In genomic region chr13:12257391-12258380, GRCm38 (mm10) we compare ENCODE assay signal across 8 mouse cellular contexts. TPM values are rescaled to one million over a fixed set of nuclear protein-coding genes. Genes with fewer than 3 reads are reported as not detected.
A peak's percentile ranks its signal among the peaks of the same experiment; 100 is the strongest.
DNase-seq lines count a peak whose midpoint lies in the region; ATAC-seq and TF ChIP-seq lines count a peak whose summit lies in the region.

Gene Mtr (minus strand): TSS chr13:12258113.

- peaks cover 0 to 19% of the 10 kb centered on the region in 2 experiments; a peak in 2 of 4 replicates for H3K4me1 ChIP-seq in CH12.LX (ENCODE audit: control insufficient read depth in 1 of 2, insufficient read depth in 2 of 2)
- H3K4me1 ChIP-seq in forebrain, embryonic 11.5 days (replicated peaks; ENCODE audit: control insufficient read depth, insufficient read depth, low read length), result peaks cover 4% of the 10 kb centered on the region; the same call in 1 of the 2 replicates
- H3K4me1 ChIP-seq in heart, embryonic 16.5 days (ENCODE audit: control insufficient read depth, insufficient read depth, low read length), result peaks cover 12% of the 10 kb centered on the region
- peaks cover 47% of the 10 kb centered on the region for H3K4me1 ChIP-seq in liver, embryonic 15.5 days (replicated peaks)
- peaks cover 16% of the 10 kb centered on the region for H3K4me1 ChIP-seq in neural tube, embryonic 12.5 days

- DNase-seq in CH12.LX (ENCODE audit: extremely low read depth), result peak; percentile 95
- DNase-seq in c-Kit-positive CD71-positive TER-119-negative erythroid progenitor cells, embryonic 14.5 days (ENCODE audit: low read depth), result peak; percentile 91
- peak; percentile 97 for DNase-seq in forebrain, embryonic 11.5 days (ENCODE audit: low spot score)
- DNase-seq in kidney, postnatal 36 days, result peak; percentile 98
- peak; percentile 96 for DNase-seq in telencephalon, adult 2 months (ENCODE audit: low read depth, low spot score)

- no peaks in the 10 kb centered on the region for H3K27me3 ChIP-seq in CH12.LX (replicated peaks)
- no peaks in the 10 kb centered on the region for H3K27me3 ChIP-seq in forebrain, embryonic 11.5 days (ENCODE audit: control insufficient read depth, insufficient read depth, low read length)
- H3K27me3 ChIP-seq in heart, embryonic 16.5 days (ENCODE audit: control insufficient read depth, insufficient read depth, low read length), result no peaks in the 10 kb centered on the region
- H3K27me3 ChIP-seq in liver, embryonic 15.5 days, result no peaks in the 10 kb centered on the region
- no peaks in the 10 kb centered on the region for H3K27me3 ChIP-seq in neural tube, embryonic 12.5 days (replicated peaks)

- no peak for TF ChIP-seq EP300 in CH12.LX (IDR thresholded peaks at IDR 0.05; ENCODE audit: low read length)

- H3K27ac ChIP-seq in CH12.LX (ENCODE audit: insufficient read depth, low read depth), result no peak within 1 kb of the TSS
- H3K27ac ChIP-seq in forebrain, embryonic 11.5 days (ENCODE audit: low read depth, low read length), result peak within 1 kb of the TSS; percentile 71
- peak within 1 kb of the TSS; percentile 91 for H3K27ac ChIP-seq in heart, embryonic 16.5 days (ENCODE audit: low read length)
- H3K27ac ChIP-seq in liver, embryonic 15.5 days (replicated peaks), result peak within 1 kb of the TSS; percentile 90
- H3K27ac ChIP-seq in neural tube, embryonic 12.5 days, result peak within 1 kb of the TSS; percentile 42; the same call in 1 of the 2 replicates

- H3K9me3 ChIP-seq in CH12.LX (replicated peaks; ENCODE audit: low read length), result peaks cover 10% of the 10 kb centered on the region
- no peaks in the 10 kb centered on the region; the same call in 1 of the 2 replicates for H3K9me3 ChIP-seq in forebrain, embryonic 11.5 days (ENCODE audit: control insufficient read depth, low read length)
- H3K9me3 ChIP-seq in heart, embryonic 16.5 days (replicated peaks; ENCODE audit: control insufficient read depth, low read length), result peaks cover 8% of the 10 kb centered on the region
- 0 out of 2 replicates have a peak, but pooled peaks cover 10% of the 10 kb centered on the region for H3K9me3 ChIP-seq in liver, embryonic 15.5 days (replicated peaks)
- 0 out of 2 replicates have a peak, but pooled peaks cover 4% of the 10 kb centered on the region for H3K9me3 ChIP-seq in neural tube, embryonic 12.5 days

- dilution Hi-C loops in CH12.LX (cut with MboI; ENCODE audit: extremely low pct_ligation_motif_present, extremely low pct_unique_long_range_greater_than_20kb, low sequenced_read_pairs), result no loop called here

- peak; percentile 100 for ATAC-seq in forebrain, embryonic 11.5 days (replicated peaks; ENCODE audit: low FRiP score)
- ATAC-seq in heart, embryonic 16.5 days (replicated peaks; ENCODE audit: extremely low read depth, insufficient read depth, low FRiP score), result peak; percentile 99
- peak; percentile 100 for ATAC-seq in liver, embryonic 15.5 days (ENCODE audit: insufficient read depth)
- peak; percentile 100 for ATAC-seq in neural tube, embryonic 12.5 days (ENCODE audit: low FRiP score, low read depth)

- H3K4me2 ChIP-seq in CH12.LX (ENCODE audit: insufficient read depth, low read depth, poor library complexity, severe bottlenecking), result peak within 1 kb of the TSS; percentile 88
- peak within 1 kb of the TSS; percentile 68 for H3K4me2 ChIP-seq in forebrain, embryonic 11.5 days (ENCODE audit: low read depth, low read length, severe bottlenecking)
- peak within 1 kb of the TSS; percentile 88 for H3K4me2 ChIP-seq in heart, embryonic 16.5 days (ENCODE audit: low read depth, low read length)
- H3K4me2 ChIP-seq in liver, embryonic 15.5 days, result peak within 1 kb of the TSS; percentile 76
- H3K4me2 ChIP-seq in neural tube, embryonic 12.5 days (replicated peaks), result peak within 1 kb of the TSS; percentile 70

- H3K4me3 ChIP-seq in CH12.LX (replicated peaks in 1 of 3; ENCODE audit: low read depth in 2 of 3, low read length in 2 of 3, poor library complexity in 1 of 3), result peak within 1 kb of the TSS; percentile 88 to 90 (median 88)
- H3K4me3 ChIP-seq in forebrain, embryonic 11.5 days (ENCODE audit: low read depth, low read length), result peak within 1 kb of the TSS; percentile 73
- H3K4me3 ChIP-seq in heart, embryonic 16.5 days (ENCODE audit: low read length), result peak within 1 kb of the TSS; percentile 71
- peak within 1 kb of the TSS; percentile 89 for H3K4me3 ChIP-seq in liver, embryonic 15.5 days (replicated peaks)
- H3K4me3 ChIP-seq in neural tube, embryonic 12.5 days, result peak within 1 kb of the TSS; percentile 67

- TF ChIP-seq RAD21 in CH12.LX (IDR thresholded peaks at IDR 0.05; ENCODE audit: low read depth, low read length), result no peak

- peak within 1 kb of the TSS; percentile 75 for H3K9ac ChIP-seq in CH12.LX (ENCODE audit: insufficient read depth, low read depth)
- H3K9ac ChIP-seq in forebrain, embryonic 11.5 days (ENCODE audit: low read length), result peak within 1 kb of the TSS; percentile 85
- H3K9ac ChIP-seq in heart, embryonic 16.5 days (ENCODE audit: low read length), result peak within 1 kb of the TSS; percentile 84
- H3K9ac ChIP-seq in liver, embryonic 15.5 days, result peak within 1 kb of the TSS; percentile 92
- H3K9ac ChIP-seq in neural tube, embryonic 12.5 days, result peak within 1 kb of the TSS; percentile 61

- TF ChIP-seq CTCF in CH12.LX (conservative IDR thresholded peaks at IDR 0.05 in 1 of 2, IDR thresholded peaks at IDR 0.05 in 1 of 2; ENCODE audit: low read depth in 2 of 2, low read length in 2 of 2), result no peak

- H3K79me2 ChIP-seq in CH12.LX (replicated peaks; ENCODE audit: control insufficient read depth, extremely low read depth, insufficient read depth, poor library complexity, severe bottlenecking), result peaks cover 23% of the 10 kb centered on the region

- H3K36me3 ChIP-seq in CH12.LX (replicated peaks in 1 of 2; ENCODE audit: control insufficient read depth in 1 of 2, insufficient read depth in 1 of 2, low read length in 1 of 2), result peaks cover 0 to 17% of the 10 kb centered on the region in 2 experiments
- no peaks in the 10 kb centered on the region; the same call in 1 of the 2 replicates for H3K36me3 ChIP-seq in forebrain, embryonic 11.5 days (ENCODE audit: control insufficient read depth, insufficient read depth, low read length)
- H3K36me3 ChIP-seq in heart, embryonic 16.5 days (ENCODE audit: control insufficient read depth, insufficient read depth), result peaks cover 2% of the 10 kb centered on the region; the same call in 1 of the 2 replicates
- peaks cover 10% of the 10 kb centered on the region for H3K36me3 ChIP-seq in liver, embryonic 15.5 days (replicated peaks)
- H3K36me3 ChIP-seq in neural tube, embryonic 12.5 days, result no peaks in the 10 kb centered on the region

- in situ Hi-C loops in CH12.LX (cut with MboI; ENCODE audit: low pct_ligation_motif_present, low pct_unique_long_range_greater_than_20kb, low sequenced_read_pairs), result no loop called here

- TF ChIP-seq POLR2A in CH12.LX (IDR thresholded peaks at IDR 0.05; ENCODE audit: low read depth, low read length), result peak; percentile 92

- WGBS in forebrain, embryonic 11.5 days, result under 1% methylated on average over 69 of the region's 69 CpGs
- under 1% methylated on average over 69 of the region's 69 CpGs for WGBS in heart, embryonic 16.5 days
- WGBS in liver, embryonic 15.5 days (ENCODE audit: insufficient replicate concordance), result under 1% methylated on average over 69 of the region's 69 CpGs
- under 1% methylated on average over 69 of the region's 69 CpGs for WGBS in neural tube, embryonic 12.5 days

TF ChIP-seq in CH12.LX, 34 proteins besides CTCF, POLR2A, EP300 and RAD21 (continues in another document):
- TF ChIP-seq USF2 (conservative IDR thresholded peaks at IDR 0.05; ENCODE audit: low read depth, low read length), result no peak
- no peak for TF ChIP-seq SMC3 (IDR thresholded peaks at IDR 0.05; ENCODE audit: low read depth, low read length)
- TF ChIP-seq USF1 (IDR thresholded peaks at IDR 0.05; ENCODE audit: low read depth, low read length), result peak; percentile 36
- peak; percentile 87 for TF ChIP-seq MXI1 (IDR thresholded peaks at IDR 0.05; ENCODE audit: low read depth, low read length)
- TF ChIP-seq JUND (conservative IDR thresholded peaks at IDR 0.05; ENCODE audit: low read depth, low read length), result no peak
- TF ChIP-seq ZMIZ1 (IDR thresholded peaks at IDR 0.05; ENCODE audit: low read depth, low read length), result peak; percentile 89
- TF ChIP-seq MEF2A (IDR thresholded peaks at IDR 0.05; ENCODE audit: borderline replicate concordance, low read depth, low read length), result no peak
- no peak; the same call in 1 of the 2 replicates for TF ChIP-seq POLR2AphosphoS2 (IDR thresholded peaks at IDR 0.05; ENCODE audit: low read depth, low read length)
- peak; percentile 52; the same call in 1 of the 2 replicates for TF ChIP-seq TBP (conservative IDR thresholded peaks at IDR 0.05; ENCODE audit: low read depth, low read length)
- TF ChIP-seq HCFC1 (IDR thresholded peaks at IDR 0.05; ENCODE audit: low read depth, low read length), result peak; percentile 98
- TF ChIP-seq GABPA (IDR thresholded peaks at IDR 0.05; ENCODE audit: insufficient replicate concordance, low read depth, low read length), result peak; percentile 42; the same call in 1 of the 2 replicates
- TF ChIP-seq SIN3A (IDR thresholded peaks at IDR 0.05; ENCODE audit: low read length), result peak; percentile 91
- TF ChIP-seq NELFE (IDR thresholded peaks at IDR 0.05; ENCODE audit: low read depth, low read length), result peak; percentile 91
- TF ChIP-seq MYC (IDR thresholded peaks at IDR 0.05; ENCODE audit: low read depth, low read length), result peak; percentile 22; the same call in 1 of the 2 replicates
- no peak for TF ChIP-seq ETS1 (conservative IDR thresholded peaks at IDR 0.05; ENCODE audit: low read depth, low read length)
- TF ChIP-seq ELF1 (IDR thresholded peaks at IDR 0.05; ENCODE audit: low read depth, low read length), result peak; percentile 70
- TF ChIP-seq MAX (IDR thresholded peaks at IDR 0.05; ENCODE audit: low read length), result peak; percentile 61; the same call in 1 of the 2 replicates
- TF ChIP-seq UBTF (IDR thresholded peaks at IDR 0.05; ENCODE audit: low read depth, low read length), result peak; percentile 87; the same call in 1 of the 2 replicates
- TF ChIP-seq E2F4 (IDR thresholded peaks at IDR 0.05; ENCODE audit: insufficient replicate concordance, low read depth, low read length), result no peak
- peak; percentile 67 for TF ChIP-seq NRF1 (IDR thresholded peaks at IDR 0.05; ENCODE audit: low read depth, low read length)
- no peak for TF ChIP-seq CHD1 (IDR thresholded peaks at IDR 0.05; ENCODE audit: low read depth, low read length)

RNA-seq across cellular contexts. Expression of gene Mtr, which starts in this region (rescaled TPM):
- total RNA-seq in CH12.LX (2012; rRNA removed) (22.0 and 22.1 TPM in 2 replicates), CH12.LX (2014; rRNA removed) (13.2 and 15.2 TPM in 2 replicates)
- 28.6 and 28.8 TPM in 2 replicates for polyA plus RNA-seq in CH12.LX (2012; ENCODE audit: insufficient read length, low read depth)
- polyA plus RNA-seq in forebrain, embryonic 11.5 days (2014; fragmentation: Nextera tagmentation; extraction: Ambion mirVana), result 16.1 and 16.3 TPM in 2 replicates
- 11.4 and 11.9 TPM in 2 replicates for polyA plus RNA-seq in heart, embryonic 16.5 days (2015; fragmentation: Nextera tagmentation; extraction: Ambion mirVana)
- polyA plus RNA-seq in liver, embryonic 15.5 days (2015; fragmentation: Nextera tagmentation; extraction: Ambion mirVana), result 7.0 and 8.0 TPM in 2 replicates
- 11.9 and 12.2 TPM in 2 replicates for polyA plus RNA-seq in neural tube, embryonic 12.5 days (2016; fragmentation: Nextera tagmentation; extraction: Ambion mirVana)
